Mouse (Mus musculus): ENCODE results near the gene Gm1123. TPM values are rescaled to one million over a fixed set of nuclear protein-coding genes. Genes with fewer than 3 reads are reported as not detected.

The Gm1123 gene
- polyA plus RNA-seq, 1 experiment from 2014 or later: 0.07 TPM

Other genes starting within 250 kb of the Gm1123 start
- not detected in 2 replicates for gene Prr23a1, start 193.2 kb downstream of the Gm1123 start, polyA plus RNA-seq (2015; fragmentation: Nextera tagmentation; extraction: Ambion mirVana)
- gene Prr23a2, start 179.2 kb downstream of the Gm1123 start, polyA plus RNA-seq (2015; fragmentation: Nextera tagmentation; extraction: Ambion mirVana): not detected in 2 replicates
- not detected in 2 replicates for gene Prr23a3, start 170.9 kb downstream of the Gm1123 start, polyA plus RNA-seq (2015; fragmentation: Nextera tagmentation; extraction: Ambion mirVana)
- gene 7420426K07Rik, start 132.6 kb downstream of the Gm1123 start, polyA plus RNA-seq (2015; fragmentation: Nextera tagmentation; extraction: Ambion mirVana): not detected in 2 replicates
- not detected in 2 replicates for gene Foxl2, start 80.4 kb downstream of the Gm1123 start, polyA plus RNA-seq (2015; fragmentation: Nextera tagmentation; extraction: Ambion mirVana)
- gene Faim, start 49.3 kb downstream of the Gm1123 start, polyA plus RNA-seq (2015; fragmentation: Nextera tagmentation; extraction: Ambion mirVana): 9.5 and 10.6 TPM in 2 replicates
- 2.1 and 2.9 TPM in 2 replicates for gene Pik3cb, start 104.9 kb upstream of the Gm1123 start, polyA plus RNA-seq (2015; fragmentation: Nextera tagmentation; extraction: Ambion mirVana)
- gene Faiml, start 201.5 kb upstream of the Gm1123 start, polyA plus RNA-seq (2015; fragmentation: Nextera tagmentation; extraction: Ambion mirVana): not detected in 2 replicates
- gene Cep70, start 207.7 kb upstream of the Gm1123 start, polyA plus RNA-seq (2015; fragmentation: Nextera tagmentation; extraction: Ambion mirVana): 21.1 and 25.0 TPM in 2 replicates